Mouse (Mus musculus) WW6 (cell line): ENCODE data around the gene Dbt.

Source experiments
- DNase-seq: peaks from one replicate; pipeline ENCODE4 v3.0.0-alpha.2; 2013; ENCODE audit warnings: low read depth, low spot score

Gene Dbt

DNA sequence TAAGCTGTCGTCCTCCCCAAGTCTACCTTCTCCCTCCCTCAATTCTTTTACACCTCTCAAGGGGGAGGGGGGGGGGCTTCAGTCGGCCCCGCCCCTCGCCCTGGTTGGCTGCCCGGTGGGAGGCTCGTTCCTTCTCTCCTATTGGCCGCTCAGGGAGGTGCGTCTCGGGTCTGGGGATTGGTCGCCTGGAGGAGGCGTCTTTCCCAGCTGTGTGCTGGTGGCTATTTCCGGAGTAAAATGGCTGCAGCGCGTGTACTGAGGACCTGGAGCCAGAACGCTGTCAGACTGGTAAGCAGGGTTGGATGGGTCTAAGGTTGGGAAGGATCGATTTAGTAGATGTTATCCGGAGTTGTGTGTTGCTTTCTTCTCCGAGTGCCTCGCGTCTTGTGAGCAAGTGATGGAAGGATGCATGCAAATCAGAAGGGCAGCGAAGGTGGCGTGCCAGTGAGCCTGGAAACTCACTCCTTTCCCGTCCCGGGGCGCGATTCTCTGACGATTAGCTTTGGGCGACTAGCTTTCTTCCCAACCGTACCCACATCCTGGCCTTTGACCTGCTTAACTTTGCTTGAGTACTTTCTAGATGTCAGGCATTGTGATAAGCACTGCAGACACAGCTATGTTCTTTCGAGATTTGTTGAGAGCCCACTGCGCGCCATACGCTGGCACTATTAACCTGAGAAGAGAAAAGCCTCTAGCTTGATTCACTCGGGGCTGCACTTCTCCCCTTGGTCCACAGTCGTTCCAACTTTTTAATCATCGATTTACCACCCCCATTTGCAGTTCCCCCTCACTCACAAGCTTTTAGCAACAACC is at the start of gene Dbt:
Gene Dbt (plus strand): TSS at position 167 of the 813 bp plus-strand sequence.
- DNase-seq: peak; percentile 83

DNA sequence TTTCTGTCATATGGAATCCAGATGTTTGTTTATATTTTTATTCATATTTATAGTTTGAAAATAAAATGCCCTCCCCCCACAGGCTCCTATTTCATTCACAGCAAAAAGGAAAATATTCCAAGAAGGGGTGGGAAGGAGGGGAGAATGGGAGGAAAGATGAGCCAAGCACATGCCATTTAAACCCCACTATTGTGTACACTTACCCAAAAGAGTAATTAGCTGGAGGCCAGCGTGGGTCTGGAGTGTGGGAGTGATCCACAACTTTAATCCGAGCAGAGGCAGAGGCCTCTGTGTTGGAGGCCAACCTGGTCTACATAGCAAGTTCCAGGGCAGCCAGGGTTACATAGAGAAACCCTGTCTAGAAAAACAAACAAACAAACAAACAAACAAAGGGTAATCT is 48.6 kb upstream of the Dbt start:
- DNase-seq: no peak

DNA sequence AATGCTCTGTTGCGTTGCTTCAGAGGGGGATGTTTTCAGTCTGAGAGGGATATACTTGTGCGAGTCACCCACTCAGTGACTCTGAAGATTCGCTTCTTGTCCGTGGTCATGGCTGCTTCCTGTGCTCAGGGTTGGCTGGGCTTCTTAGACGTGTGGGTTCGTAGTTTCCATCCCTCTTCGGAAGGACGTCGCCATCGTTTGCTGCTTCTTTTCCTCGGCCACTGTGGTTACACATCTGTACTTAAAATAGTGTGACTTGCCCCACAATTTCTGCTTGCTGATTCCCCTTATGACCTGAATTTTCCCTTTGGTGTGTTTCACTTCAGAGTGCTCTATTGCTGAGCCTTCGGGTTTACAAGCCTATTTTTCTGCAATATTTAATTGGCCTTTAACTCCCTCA is 47.2 kb upstream of the Dbt start:
- no peak for DNase-seq

DNA sequence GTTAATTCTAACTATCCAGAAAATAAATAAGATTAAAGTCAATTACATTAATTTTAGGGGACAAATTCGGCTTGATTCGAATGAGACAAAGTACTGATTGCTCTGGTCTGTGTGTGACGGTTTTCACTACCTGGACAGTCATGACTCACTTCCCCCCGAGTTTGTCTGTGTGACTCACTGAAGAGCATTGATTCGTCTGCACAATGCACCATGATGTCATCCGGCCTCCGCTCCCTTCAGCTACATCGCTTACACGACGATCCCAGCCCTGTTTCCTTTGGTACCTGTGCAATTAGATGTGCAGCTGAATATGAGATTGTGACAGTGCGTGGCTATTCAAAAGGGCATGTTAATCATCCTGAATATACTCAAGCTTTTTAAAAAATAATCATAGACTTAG is 38.3 kb upstream of the Dbt start:
- DNase-seq: no peak

DNA sequence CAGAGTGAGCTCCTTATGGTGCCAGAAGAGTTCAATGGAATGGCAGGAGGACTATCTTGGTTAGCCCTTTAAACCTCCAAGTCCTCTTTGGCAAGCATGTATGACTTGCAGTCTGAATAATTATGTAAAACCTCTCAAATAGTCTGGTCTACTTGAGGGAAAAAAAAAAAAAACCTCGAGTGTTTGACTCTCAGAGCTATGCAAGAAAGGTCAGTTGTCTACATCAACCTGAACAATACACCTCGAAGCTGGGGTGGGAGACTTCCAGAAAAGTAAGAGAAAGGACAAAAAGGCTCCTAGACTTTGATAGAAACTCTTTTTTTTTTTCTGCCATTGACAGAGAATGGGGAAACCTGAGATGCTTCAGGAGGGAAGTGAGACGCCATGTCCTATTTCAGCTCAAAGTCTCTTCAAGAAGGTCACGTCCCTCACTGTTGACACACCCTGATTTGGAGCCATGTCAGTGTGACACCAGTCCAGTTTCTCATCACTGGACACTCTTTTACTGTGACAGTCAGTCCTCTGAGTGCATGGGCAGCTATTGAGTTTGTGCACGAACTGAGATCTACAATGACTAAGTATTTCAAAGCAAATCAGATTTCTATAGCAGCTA is 36.1 kb upstream of the Dbt start:
- no peak for DNase-seq

DNA sequence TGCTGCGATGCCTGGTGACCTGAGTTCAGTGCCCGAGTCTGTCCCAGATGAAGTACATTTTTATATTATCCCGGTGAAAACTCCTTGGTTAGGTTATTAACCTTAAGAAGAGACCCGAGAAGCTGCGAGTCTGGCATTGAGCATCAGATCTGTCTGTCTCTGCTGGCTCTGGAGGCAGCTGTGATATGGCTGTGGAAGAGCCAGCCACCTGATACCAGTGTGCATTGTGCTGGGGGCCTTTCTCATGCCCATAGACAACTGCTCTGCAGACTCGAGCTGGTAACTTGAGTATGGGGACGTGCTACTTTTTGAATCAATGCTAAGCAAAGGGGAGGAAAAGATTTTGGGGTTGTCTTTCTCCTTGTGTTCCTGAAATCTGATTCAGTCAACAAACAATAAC is 35.5 kb upstream of the Dbt start:
- no peak for DNase-seq

DNA sequence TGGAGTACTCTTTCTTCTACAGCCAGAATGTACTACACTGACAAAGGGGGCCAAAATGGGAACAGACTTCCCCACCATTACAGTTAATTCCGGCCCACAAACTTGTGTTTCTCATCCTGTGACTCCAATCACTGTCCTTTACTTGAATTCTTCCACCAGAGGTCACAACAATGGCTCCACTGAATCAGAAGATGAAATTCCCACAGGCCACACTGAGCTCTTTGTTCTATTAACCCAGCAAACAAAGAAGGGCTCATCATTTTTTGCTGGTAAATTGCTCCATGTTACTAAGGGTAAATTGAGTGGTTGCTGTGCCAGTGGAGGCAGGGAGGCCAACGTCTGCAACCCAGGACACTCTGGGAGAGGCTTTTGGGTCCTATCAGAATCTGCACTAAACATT is 32.8 kb upstream of the Dbt start:
- DNase-seq: no peak

DNA sequence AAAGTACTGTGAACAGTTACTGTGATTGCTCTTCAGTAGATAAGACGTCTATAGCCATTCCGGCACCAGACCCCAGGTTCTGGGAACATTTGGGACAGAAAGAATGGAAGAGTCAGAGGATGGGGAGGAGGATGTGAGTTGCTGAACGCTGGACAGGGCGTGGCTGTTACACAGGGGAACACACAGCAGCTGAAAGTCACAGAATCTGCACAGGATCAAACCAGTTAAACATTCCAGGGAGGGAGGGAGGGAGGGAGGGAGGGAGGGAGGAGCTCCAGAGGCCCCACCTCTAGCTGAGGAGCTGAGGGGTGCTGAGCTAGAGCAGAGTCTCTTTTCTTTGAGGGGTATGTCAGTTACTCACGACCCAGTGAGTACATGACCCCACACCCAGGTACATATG is 31.9 kb upstream of the Dbt start:
- peak; percentile 14 for DNase-seq

DNA sequence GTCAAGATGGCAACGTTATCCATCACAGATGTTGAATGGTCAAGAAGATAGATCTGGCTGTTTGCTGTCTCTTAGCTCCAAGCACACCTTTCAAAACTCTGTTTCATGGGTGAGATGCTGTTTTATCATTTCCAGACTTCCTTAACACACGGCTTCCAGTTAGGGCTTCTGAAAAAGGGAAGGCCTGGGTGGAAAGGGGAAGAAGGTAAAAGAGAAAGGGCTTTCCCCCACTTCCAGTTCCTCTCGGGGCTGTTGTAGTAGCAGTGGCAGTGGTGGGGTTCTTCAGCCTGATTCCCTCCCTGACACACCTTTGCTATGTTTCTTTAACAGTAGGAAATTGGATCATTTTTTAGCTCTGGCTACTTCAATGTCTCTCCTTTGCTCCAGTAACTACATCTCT is 30.1 kb upstream of the Dbt start:
- no peak for DNase-seq

DNA sequence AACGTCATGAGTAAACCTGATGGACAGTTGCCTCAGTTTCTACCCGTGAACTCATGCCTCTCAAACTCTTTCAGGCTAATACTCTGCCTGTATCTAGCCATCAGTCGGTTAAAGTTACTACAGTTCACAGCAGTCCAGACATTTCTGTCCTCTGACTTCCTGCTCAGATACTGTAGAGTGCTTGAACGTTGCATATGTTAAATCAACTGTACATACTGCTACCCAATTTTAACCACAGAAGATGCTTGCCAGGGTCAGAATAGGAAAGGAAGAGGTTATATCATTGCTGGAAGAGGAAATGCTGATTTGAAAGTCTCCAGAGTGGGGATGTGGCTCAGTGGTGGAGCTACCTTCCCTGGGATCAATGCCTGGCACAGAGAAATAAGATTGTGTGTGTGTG is 29.6 kb upstream of the Dbt start:
- DNase-seq: no peak

DNA sequence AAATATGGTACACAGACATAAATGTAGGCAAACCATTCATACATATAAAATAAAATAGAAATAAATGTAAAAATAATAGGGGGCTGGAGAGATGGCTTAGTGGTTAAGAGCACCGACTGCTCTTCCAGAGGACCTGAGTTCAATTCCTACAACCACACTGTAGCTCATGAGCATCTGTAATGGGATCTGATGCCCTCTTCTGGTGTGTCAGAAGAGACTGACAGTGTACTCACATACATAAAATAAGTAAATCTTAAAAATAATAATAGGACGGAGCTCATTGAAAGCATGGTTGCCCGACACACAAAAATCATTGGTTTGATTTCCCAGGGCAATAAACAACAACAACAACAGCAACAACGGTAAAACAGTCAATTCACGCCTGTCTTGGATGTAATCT is 21.9 kb upstream of the Dbt start:
- no peak for DNase-seq

DNA sequence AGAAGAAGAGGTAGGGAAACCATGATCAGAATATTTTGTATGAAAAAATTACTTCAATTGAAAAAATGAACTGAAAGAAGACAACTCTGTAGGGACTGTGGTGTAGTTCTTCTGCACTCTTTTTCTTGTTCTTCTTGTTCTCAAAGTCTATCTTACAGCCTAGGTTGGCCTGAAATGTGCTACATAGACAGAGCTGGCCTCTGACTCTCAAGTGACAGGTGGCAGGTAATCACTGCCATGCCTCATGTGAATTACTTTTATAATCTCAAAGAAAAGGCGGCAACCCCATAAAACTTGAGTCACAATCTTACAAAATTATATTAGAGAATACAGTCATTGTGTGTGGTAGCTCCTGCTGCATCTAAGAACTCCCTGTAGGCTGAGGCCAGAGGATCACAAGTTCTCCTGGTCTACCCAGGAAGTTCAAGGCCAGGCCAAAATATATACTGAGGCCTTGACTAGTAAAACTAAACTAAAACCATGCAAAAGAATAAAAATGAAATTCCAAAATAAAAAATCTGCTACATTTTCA is 20.9 kb upstream of the Dbt start:
- DNase-seq: no peak

DNA sequence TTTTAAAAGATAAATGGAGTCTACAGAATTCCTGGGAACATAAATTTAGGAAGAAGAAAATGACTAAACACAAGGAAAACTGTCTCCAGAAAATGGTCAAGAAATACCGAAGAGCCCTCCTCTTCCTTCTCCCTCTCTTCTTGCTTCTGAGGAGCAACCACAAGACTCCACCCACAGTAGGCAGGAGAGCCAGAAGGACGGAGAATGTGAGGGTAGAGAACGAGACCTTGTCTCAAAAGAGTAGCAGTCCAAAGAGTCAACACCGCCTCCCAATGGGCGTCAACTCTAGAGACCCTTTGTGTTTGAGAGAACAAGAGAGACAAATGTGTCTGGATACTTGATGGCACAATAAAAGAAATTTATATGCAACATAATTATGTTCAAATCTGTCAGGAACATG is 19.2 kb upstream of the Dbt start:
- no peak for DNase-seq

DNA sequence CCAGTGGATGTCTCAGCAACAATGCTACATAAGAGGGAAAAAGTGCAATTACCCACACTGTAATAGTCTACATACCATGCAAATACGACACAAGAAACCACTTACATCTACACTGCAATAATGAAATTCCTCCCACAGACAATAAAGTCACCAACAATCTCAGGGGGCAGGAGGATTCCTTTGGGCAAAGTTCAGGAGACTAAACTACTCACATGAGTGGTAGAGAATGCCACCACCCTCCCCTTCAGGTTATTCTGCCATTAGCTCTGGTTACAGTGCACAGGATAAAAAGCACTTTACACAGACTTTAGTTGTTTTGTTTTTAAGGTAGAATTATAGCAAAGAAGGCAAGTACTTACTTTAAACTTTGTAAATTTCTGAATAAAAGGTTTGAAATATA is 17.2 kb upstream of the Dbt start:
- DNase-seq: no peak

DNA sequence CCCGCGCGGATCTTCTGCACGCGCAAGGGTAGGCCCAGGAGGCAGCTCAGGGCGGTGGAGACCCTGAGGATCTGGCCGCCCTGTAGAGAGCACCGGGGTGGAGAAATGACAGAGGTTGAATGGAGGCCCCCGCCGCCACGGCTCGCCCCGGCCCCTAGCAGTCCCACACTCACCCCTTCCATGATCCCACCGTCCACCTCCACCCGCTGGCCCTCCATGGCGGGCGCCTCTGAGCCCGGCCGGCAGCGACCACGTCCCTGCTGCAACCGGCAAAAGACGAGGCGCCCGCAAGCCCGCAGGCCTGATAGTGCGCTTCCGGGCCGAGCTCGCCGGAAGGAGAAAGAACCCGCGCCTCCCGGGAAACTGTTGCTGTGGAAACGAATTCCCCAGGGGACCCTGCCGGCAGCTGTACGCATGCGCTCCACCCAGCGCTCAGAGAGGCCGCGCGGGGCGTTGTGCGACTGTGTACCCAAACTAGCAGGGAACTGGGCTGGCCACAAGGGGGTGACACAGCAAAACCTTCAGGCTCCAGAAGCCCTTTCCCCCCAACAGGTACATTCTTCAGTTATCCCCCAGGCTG is 5.0 kb upstream of the Dbt start, which contains the start of gene Rtca:
Gene Rtca (minus strand): TSS at position 437 of the 580 bp plus-strand sequence.
- DNase-seq: peak; percentile 93

DNA sequence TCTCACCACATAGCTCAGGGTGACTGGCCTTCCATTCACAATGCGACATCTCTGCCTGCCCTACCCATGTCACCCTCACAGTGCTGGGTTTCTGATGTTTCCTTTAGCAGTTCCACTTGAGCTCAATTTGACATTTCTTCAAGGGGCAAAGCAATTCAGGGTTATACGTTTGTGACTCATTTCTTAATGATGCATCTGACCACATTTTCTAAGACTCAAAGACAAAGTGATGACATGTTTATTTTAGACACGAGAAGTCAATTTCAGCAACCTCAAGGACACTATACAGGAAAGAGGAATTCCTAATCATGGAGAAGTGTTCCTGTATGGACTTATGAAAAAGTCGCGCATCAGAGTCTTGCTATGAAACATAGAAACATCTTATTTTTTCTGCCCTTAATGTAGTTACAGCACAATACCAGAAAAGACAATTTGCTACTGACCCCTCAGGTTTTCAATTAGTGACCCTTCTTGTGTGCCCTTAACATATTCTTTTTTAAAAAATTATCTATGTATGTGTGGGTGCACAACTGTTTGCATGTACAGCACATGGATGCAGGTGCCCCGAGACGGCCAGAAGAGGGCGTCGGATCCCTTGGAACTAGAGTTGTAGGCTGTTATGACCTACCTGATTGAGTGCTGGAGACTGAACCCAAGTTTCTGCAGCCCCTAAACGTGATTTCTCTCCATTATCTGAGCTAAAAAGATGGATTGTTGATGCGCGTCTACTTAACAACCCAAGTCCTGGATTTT is 543 bp upstream of the Dbt start:
- DNase-seq: peak; percentile 65

DNA sequence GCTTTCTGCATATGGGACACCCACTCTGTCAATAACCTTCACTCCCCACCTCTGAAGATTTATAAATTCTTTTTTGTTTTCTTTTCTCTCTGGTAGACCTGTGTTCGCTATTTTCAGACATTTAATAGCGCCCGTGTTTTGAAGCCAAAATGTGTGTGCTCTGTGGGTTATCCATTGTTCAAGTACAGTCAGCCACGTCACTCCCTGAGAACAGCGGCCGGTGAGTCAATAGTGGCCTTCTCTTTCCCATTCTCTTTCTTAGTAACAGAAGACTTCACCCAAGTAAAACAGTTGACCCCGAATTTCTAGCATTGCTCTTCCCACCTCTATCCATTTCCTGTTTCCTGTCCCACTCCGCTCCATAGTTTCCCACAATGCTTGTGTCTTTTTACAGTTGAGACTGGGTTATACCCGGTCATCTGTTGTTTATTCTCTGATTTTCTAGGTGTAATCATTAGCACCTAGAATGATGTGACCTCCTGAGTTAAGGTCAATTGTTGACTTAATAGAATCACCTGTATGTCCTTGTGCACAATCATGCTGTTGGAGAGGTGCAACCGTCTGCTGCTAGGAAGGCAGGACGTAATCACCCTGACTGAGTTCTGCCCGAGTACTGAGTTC is 7.4 kb downstream of the Dbt start:
- no peak for DNase-seq

DNA sequence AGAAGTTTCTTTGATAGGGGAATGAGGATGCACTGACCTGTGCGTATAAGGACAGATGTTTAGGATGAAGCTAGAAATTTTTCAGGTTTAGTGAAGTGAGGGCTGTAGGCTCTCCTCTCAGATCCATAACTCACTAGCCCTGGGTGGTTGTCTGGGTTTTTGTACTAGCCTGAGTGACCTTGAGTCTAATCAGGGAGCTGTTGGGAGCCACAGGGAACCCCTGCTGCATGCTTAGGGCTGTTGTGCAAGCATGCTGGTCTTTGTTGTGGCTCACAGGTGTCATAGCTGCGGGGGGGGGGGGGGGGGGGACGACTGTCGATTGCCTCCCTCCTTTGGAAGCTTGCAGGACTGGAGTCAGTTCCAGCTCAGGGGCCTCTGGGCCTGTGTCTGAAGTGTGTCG is 16.9 kb downstream of the Dbt start:
- DNase-seq: no peak

DNA sequence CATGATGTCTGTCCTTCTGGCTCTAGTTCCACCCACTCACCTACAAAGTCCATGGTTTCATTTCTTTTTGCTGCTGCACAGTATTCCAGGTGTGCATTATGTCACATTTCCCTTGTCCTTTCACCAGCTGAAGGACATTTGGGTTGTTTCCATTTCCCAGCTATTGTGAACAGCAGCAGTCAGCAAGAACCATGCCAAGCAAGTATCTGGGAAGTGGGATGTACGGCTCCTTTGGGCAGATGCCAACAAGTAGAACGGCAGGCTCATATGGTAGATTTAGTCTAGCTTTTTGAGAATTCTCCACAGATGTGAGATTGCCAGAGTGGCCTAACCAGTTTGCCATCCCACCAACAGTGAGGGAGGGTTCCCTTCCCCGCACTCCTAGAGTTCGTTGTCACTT is 18.0 kb downstream of the Dbt start:
- no peak for DNase-seq

DNA sequence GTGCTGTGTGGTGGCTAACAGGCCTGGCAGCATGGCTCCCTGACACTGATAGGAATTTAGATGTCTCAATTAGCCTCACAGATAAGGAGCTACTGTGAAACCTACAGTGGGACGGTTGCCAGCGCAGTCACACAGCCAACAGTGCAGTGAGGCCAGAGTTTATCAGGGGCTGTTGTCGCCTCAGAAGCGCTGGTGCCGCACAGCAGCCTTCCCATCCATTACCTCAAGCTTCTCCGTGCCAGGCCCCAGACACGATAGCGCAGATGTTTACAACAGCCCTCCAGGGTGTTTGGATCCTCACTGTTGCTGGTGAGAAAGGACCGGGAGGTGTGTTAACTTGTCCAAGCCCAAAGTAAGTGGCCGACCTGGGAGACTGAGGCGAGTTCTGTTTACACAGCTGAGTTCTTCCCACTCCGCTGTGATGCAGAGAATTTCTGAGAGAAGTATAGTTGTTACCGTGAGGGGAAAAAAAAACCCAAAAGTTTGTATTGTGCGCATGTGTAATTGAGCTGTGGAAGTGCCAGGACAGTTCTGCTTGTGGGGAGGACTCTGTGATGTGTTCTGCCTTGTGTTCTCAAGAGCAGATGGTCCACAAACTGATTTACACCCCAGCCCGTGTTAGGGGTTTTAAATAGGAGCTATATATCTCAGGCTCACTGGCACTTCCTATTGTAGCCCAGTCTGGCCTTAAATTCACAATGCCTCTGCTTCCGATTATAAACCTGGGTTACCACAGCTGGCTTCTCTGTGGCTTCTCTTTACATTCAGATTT is 23.7 kb downstream of the Dbt start:
- DNase-seq: no peak

DNA sequence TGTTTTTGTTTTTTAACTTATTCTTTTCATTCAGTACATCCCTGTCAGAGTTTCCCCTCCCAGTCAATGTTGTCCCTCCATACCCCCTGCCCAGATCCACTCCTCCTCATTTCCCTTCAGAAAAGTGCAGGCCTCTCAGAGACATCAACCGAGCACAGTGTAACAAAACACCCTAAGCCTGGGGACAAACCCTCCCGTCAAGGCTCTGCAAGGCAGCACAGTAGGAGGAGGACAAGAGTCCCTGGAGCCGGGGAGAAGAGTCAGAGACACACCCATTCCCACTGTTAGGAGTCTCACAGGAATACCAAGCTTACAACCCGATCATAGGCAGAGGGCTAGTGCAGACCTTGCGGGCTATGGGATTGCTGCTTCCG is 24.3 kb downstream of the Dbt start:
- DNase-seq: no peak
